Comparison of ENCODE assay signal across 20 mouse cellular contexts in genomic region chr1:82785546-82785945, GRCm38 (mm10). TPM values are rescaled to one million over a fixed set of nuclear protein-coding genes. Genes with fewer than 3 reads are reported as not detected.
DNase-seq lines count a peak whose midpoint lies in the region; ATAC-seq and TF ChIP-seq lines count a peak whose summit lies in the region.
"Had no signal": no experiment of that assay in that cellular context is flagged by ENCODE, and none has a peak within 500 bp of the region (broad histone marks: within the 10 kb centered on the region; RNA-seq: fewer than 3 reads in every experiment).

No protein-coding gene starts in this region.

- no peak overlapping the region for H3K9ac ChIP-seq in liver, embryonic 14.5 days (replicated peaks)
- H3K9ac ChIP-seq in hindbrain, embryonic 11.5 days (ENCODE audit: low read depth, low read length): no peak overlapping the region
- no peak overlapping the region for H3K9ac ChIP-seq in heart, embryonic 12.5 days
- H3K9ac ChIP-seq: hindbrain, embryonic 15.5 days; midbrain, embryonic 15.5 days; neural tube, embryonic 12.5 days had no signal

- peak; percentile 17 for DNase-seq in kidney, postnatal 10 days
- DNase-seq in kidney, postnatal 36 days: no peak
- DNase-seq in MN1 (ENCODE audit: low spot score): peak; percentile 9
- no peak for DNase-seq in liver, embryonic 14.5 days (ENCODE audit: low read depth in 3 of 3, low spot score in 3 of 3)
- peak; percentile 89 for DNase-seq in lung, postnatal 36 days
- DNase-seq in hindbrain, embryonic 11.5 days (ENCODE audit: low spot score): no peak
- DNase-seq in left cerebral cortex, adult 8-10 months (ENCODE audit: low spot score in 2 of 2): no peak
- DNase-seq: adrenal gland, adult 2 months; cerebellum, adult 9-11 months; kidney, adult 9 months had no signal

- WGBS in liver, embryonic 14.5 days (ENCODE audit: insufficient replicate concordance): 63% methylated on average over 6 of the region's 6 CpGs
- WGBS in hindbrain, embryonic 11.5 days: 75% methylated on average over 6 of the region's 6 CpGs
- 68% methylated on average over 6 of the region's 6 CpGs for WGBS in heart, embryonic 12.5 days

- ATAC-seq in liver, embryonic 14.5 days (ENCODE audit: insufficient read depth): 0 out of 2 replicates have a peak, but pooled peaks have one; percentile 43
- no peak for ATAC-seq in hindbrain, embryonic 11.5 days (ENCODE audit: low FRiP score)
- ATAC-seq in heart, embryonic 12.5 days (ENCODE audit: insufficient number of reproducible peaks, low FRiP score): no peak
- ATAC-seq: midbrain, embryonic 15.5 days had no signal

- H3K27ac ChIP-seq in liver, embryonic 14.5 days: no peak overlapping the region
- no peak overlapping the region for H3K27ac ChIP-seq in hindbrain, embryonic 11.5 days (ENCODE audit: low read depth, low read length)
- H3K27ac ChIP-seq in heart, embryonic 12.5 days (ENCODE audit: poor library complexity, severe bottlenecking): no peak overlapping the region
- H3K27ac ChIP-seq: hindbrain, embryonic 15.5 days; layer of hippocampus, adult 2 months; midbrain, embryonic 15.5 days; neural tube, embryonic 12.5 days had no signal

- no peaks in the 10 kb centered on the region for H3K36me3 ChIP-seq in liver, embryonic 14.5 days (replicated peaks; ENCODE audit: control insufficient read depth, insufficient read depth, low read depth)
- H3K36me3 ChIP-seq in hindbrain, embryonic 11.5 days (ENCODE audit: control insufficient read depth, insufficient read depth, low read length): no peaks in the 10 kb centered on the region
- no peaks in the 10 kb centered on the region for H3K36me3 ChIP-seq in heart, embryonic 12.5 days
- H3K36me3 ChIP-seq: hindbrain, embryonic 15.5 days; midbrain, embryonic 15.5 days; neural tube, embryonic 12.5 days had no signal

- no peaks in the 10 kb centered on the region; a peak in 1 of 4 replicates for H3K4me1 ChIP-seq in liver, embryonic 14.5 days (replicated peaks; ENCODE audit: control insufficient read depth in 2 of 2, insufficient read depth in 2 of 2, low read length in 1 of 2)
- no peaks in the 10 kb centered on the region for H3K4me1 ChIP-seq in hindbrain, embryonic 11.5 days (replicated peaks; ENCODE audit: control insufficient read depth, insufficient read depth, low read length)
- peaks cover 9% of the 10 kb centered on the region; the same call in 1 of the 2 replicates for H3K4me1 ChIP-seq in heart, embryonic 12.5 days (replicated peaks)
- H3K4me1 ChIP-seq: hindbrain, embryonic 15.5 days; midbrain, embryonic 15.5 days; neural tube, embryonic 12.5 days had no signal

- no peak overlapping the region for H3K4me2 ChIP-seq in liver, embryonic 14.5 days (ENCODE audit: low read depth)
- no peak overlapping the region for H3K4me2 ChIP-seq in hindbrain, embryonic 11.5 days (replicated peaks; ENCODE audit: low read depth, low read length)
- H3K4me2 ChIP-seq in heart, embryonic 12.5 days: no peak overlapping the region
- H3K4me2 ChIP-seq: hindbrain, embryonic 15.5 days; midbrain, embryonic 15.5 days; neural tube, embryonic 12.5 days had no signal

- TF ChIP-seq EP300 in liver, embryonic 14.5 days (IDR thresholded peaks at IDR 0.05; ENCODE audit: low read depth): no peak

- no peak overlapping the region for H3K4me3 ChIP-seq in liver, embryonic 14.5 days (ENCODE audit: insufficient read depth in 1 of 2, low read depth in 2 of 2, low read length in 2 of 2)
- H3K4me3 ChIP-seq in hindbrain, embryonic 11.5 days (ENCODE audit: low read depth, low read length): no peak overlapping the region
- no peak overlapping the region for H3K4me3 ChIP-seq in heart, embryonic 12.5 days
- H3K4me3 ChIP-seq: hindbrain, embryonic 15.5 days; layer of hippocampus, adult 2 months; midbrain, embryonic 15.5 days; neural tube, embryonic 12.5 days had no signal

- H3K27me3 ChIP-seq in liver, embryonic 14.5 days (ENCODE audit: control insufficient read depth, insufficient read depth, low read length): no peaks in the 10 kb centered on the region
- H3K27me3 ChIP-seq in hindbrain, embryonic 11.5 days (ENCODE audit: control insufficient read depth, insufficient read depth, low read length): no peaks in the 10 kb centered on the region
- no peaks in the 10 kb centered on the region for H3K27me3 ChIP-seq in heart, embryonic 12.5 days (replicated peaks)
- H3K27me3 ChIP-seq: hindbrain, embryonic 15.5 days; midbrain, embryonic 15.5 days; neural tube, embryonic 12.5 days had no signal

- no peaks in the 10 kb centered on the region for H3K9me3 ChIP-seq in liver, embryonic 14.5 days (ENCODE audit: control insufficient read depth, low read length)
- no peaks in the 10 kb centered on the region for H3K9me3 ChIP-seq in hindbrain, embryonic 11.5 days (ENCODE audit: control insufficient read depth, low read length)
- H3K9me3 ChIP-seq in heart, embryonic 12.5 days (replicated peaks): no peaks in the 10 kb centered on the region
- H3K9me3 ChIP-seq: hindbrain, embryonic 15.5 days; midbrain, embryonic 15.5 days; neural tube, embryonic 12.5 days had no signal

- TF ChIP-seq CTCF in liver, embryonic 14.5 days (IDR thresholded peaks at IDR 0.05; ENCODE audit: low read depth): no peak

RNA-seq across cellular contexts. Expression of gene Gm47791, which starts 14.5 kb away (rescaled TPM):
- polyA plus RNA-seq in liver, embryonic 14.5 days (2012; rRNA removed): not detected in 2 replicates
- polyA plus RNA-seq in liver, embryonic 14.5 days (2014; fragmentation: Nextera tagmentation; extraction: Ambion mirVana): not detected in 2 replicates
- polyA plus RNA-seq in hindbrain, embryonic 11.5 days (2014; fragmentation: Nextera tagmentation; extraction: Ambion mirVana): not detected in 2 replicates
- total RNA-seq in left cerebral cortex, adult 8-10 months (2022): not detected
- polyA plus RNA-seq in heart, embryonic 12.5 days (2016; fragmentation: Nextera tagmentation; extraction: Ambion mirVana): not detected in 2 replicates
- total RNA-seq: adrenal gland, adult 2 months; heart, adult 18-20 months; layer of hippocampus, adult 2 months had no signal
- polyA plus RNA-seq: adrenal gland, adult 2 months; frontal cortex, adult 2 months; heart, postnatal 0 days; hindbrain, embryonic 15.5 days; lung, embryonic 16.5 days; midbrain, embryonic 15.5 days; neural tube, embryonic 12.5 days; stomach, embryonic 16.5 days had no signal

RNA-seq across cellular contexts. Expression of gene Tm4sf20, which starts 17.3 kb away (rescaled TPM):
- not detected in 2 replicates for polyA plus RNA-seq in liver, embryonic 14.5 days (2012; rRNA removed)
- not detected in 2 replicates for polyA plus RNA-seq in liver, embryonic 14.5 days (2014; fragmentation: Nextera tagmentation; extraction: Ambion mirVana)
- polyA plus RNA-seq in hindbrain, embryonic 11.5 days (2014; fragmentation: Nextera tagmentation; extraction: Ambion mirVana): not detected in 2 replicates
- not detected for total RNA-seq in left cerebral cortex, adult 8-10 months (2022)
- 0.17 TPM in 1 of 2 replicates, not detected in the other for polyA plus RNA-seq in heart, embryonic 12.5 days (2016; fragmentation: Nextera tagmentation; extraction: Ambion mirVana)
- total RNA-seq: adrenal gland, adult 2 months; heart, adult 18-20 months; layer of hippocampus, adult 2 months had no signal
- polyA plus RNA-seq: adrenal gland, adult 2 months; frontal cortex, adult 2 months; heart, postnatal 0 days; hindbrain, embryonic 15.5 days; lung, embryonic 16.5 days had no signal

RNA-seq across cellular contexts. Expression of gene Agfg1, which starts 53.7 kb away (rescaled TPM):
- 43.8 and 47.8 TPM in 2 replicates for polyA plus RNA-seq in liver, embryonic 14.5 days (2012; rRNA removed)
- polyA plus RNA-seq in liver, embryonic 14.5 days (2014; fragmentation: Nextera tagmentation; extraction: Ambion mirVana): 59.4 and 65.3 TPM in 2 replicates
- polyA plus RNA-seq in hindbrain, embryonic 11.5 days (2014; fragmentation: Nextera tagmentation; extraction: Ambion mirVana): 47.2 and 54.4 TPM in 2 replicates
- 10 to 100 TPM; 59.0 to 69.1 (median 62.1) TPM for total RNA-seq in left cerebral cortex, adult 8-10 months (2022)
- 46.4 and 47.0 TPM in 2 replicates for polyA plus RNA-seq in heart, embryonic 12.5 days (2016; fragmentation: Nextera tagmentation; extraction: Ambion mirVana)

Comparison
In these comparisons a context has a peak if more than half of its experiments do, and no peak if none do; other contexts are left out.
1. DNase-seq: peak in kidney, postnatal 10 days (single experiment), MN1 (single experiment) and lung, postnatal 36 days (single experiment); none in kidney, postnatal 36 days (0 of 2), liver, embryonic 14.5 days (0 of 3), hindbrain, embryonic 11.5 days (single experiment) and left cerebral cortex, adult 8-10 months (0 of 2).